Mouse (Mus musculus) midbrain, embryonic 16.5 days (tissue): ENCODE measurements around the gene Kansl2. TPM values are rescaled to one million over a fixed set of nuclear protein-coding genes. Genes with fewer than 3 reads are reported as not detected.

Experiments
- microRNA-seq: library from miRNA; unstranded; fragments of <30 nt; microRNA quantifications from one replicate; pipeline ENCODE4, GENCODE M21; 2017
- polyA plus RNA-seq: library from polyadenylated mRNA; unstranded; fragments of >200 nt; fragmentation: Nextera tagmentation; extraction: Ambion mirVana; gene quantifications from 2 replicates; pipeline ENCODE4 v1.2.1, GENCODE M21; 2015

Kansl2 gene
- polyA plus RNA-seq, 1 experiment from 2014 or later, result 106 TPM

Small RNAs within 50 kb of the gene (microRNA-seq; reads per million reads assigned to microRNA genes)
- gene Mir1291, result 0.52 reads per million

Other genes starting within 250 kb of the Kansl2 start
- gene Zfp641, start 238.1 kb downstream of the Kansl2 start, polyA plus RNA-seq, result 13.3 and 14.4 TPM in 2 replicates
- not detected in 2 replicates for gene Olfr285, start 216.9 kb downstream of the Kansl2 start, polyA plus RNA-seq
- gene Olfr284, start 193.3 kb downstream of the Kansl2 start, polyA plus RNA-seq, result not detected in 2 replicates
- gene Olfr283, start 153.3 kb downstream of the Kansl2 start, polyA plus RNA-seq, result not detected in 2 replicates
- not detected in 2 replicates for gene Olfr282, start 103.0 kb downstream of the Kansl2 start, polyA plus RNA-seq
- not detected in 2 replicates for gene Olfr281, start 81.7 kb downstream of the Kansl2 start, polyA plus RNA-seq
- gene OR5BS1P, start 64.4 kb downstream of the Kansl2 start, polyA plus RNA-seq, result not detected in 2 replicates
- gene Lalba, start 51.5 kb downstream of the Kansl2 start, polyA plus RNA-seq, result not detected in 2 replicates
- gene Olfr279, start 41.9 kb downstream of the Kansl2 start, polyA plus RNA-seq, result not detected in 2 replicates
- gene Ccnt1, start 36.7 kb upstream of the Kansl2 start, polyA plus RNA-seq, result 65.3 and 73.1 TPM in 2 replicates
- not detected in 2 replicates for gene 4930415O20Rik, start 36.7 kb upstream of the Kansl2 start, polyA plus RNA-seq
- gene Adcy6, start 75.8 kb upstream of the Kansl2 start, polyA plus RNA-seq, result 9.9 and 10.2 TPM in 2 replicates
- 198 and 205 TPM in 2 replicates for gene Cacnb3, start 96.6 kb upstream of the Kansl2 start, polyA plus RNA-seq
- gene Ddx23, start 128.6 kb upstream of the Kansl2 start, polyA plus RNA-seq, result 17.8 and 18.9 TPM in 2 replicates
- gene Rnd1, start 143.2 kb upstream of the Kansl2 start, polyA plus RNA-seq, result 15.5 and 19.8 TPM in 2 replicates
- 9.3 and 12.0 TPM in 2 replicates for gene Ccdc65, start 173.9 kb upstream of the Kansl2 start, polyA plus RNA-seq
- gene Fkbp11, start 193.9 kb upstream of the Kansl2 start, polyA plus RNA-seq, result 2.3 and 4.0 TPM in 2 replicates
- gene Arf3, start 228.9 kb upstream of the Kansl2 start, polyA plus RNA-seq, result 96.4 and 102 TPM in 2 replicates
- not detected in 2 replicates for gene Wnt10b, start 243.9 kb upstream of the Kansl2 start, polyA plus RNA-seq